Mouse (Mus musculus) midbrain, embryonic 15.5 days (tissue): ENCODE measurements around the gene Palm. TPM values are rescaled to one million over a fixed set of nuclear protein-coding genes. Genes with fewer than 3 reads are reported as not detected.
A peak's percentile ranks its signal among the peaks of the same experiment; 100 is the strongest.

ENCODE experiments used
- ATAC-seq: fragments of 200-750 bp; cut with Nextera tagmentation; replicated peaks from 2 replicates; pipeline ENCODE4 v1.8.0; 2017; ENCODE audit warnings: moderate TSS enrichment
- H3K27ac ChIP-seq: fragments of 300-500 bp; sonication (generic); 2 replicates; pipeline ENCODE4 v1.5.1; 2015; ENCODE audit warnings: mild to moderate bottlenecking, inconsistent platforms
- H3K27me3 ChIP-seq: fragments of 300-500 bp; sonication (generic); replicated peaks from 2 replicates; pipeline ENCODE4 v1.6.1; 2015; ENCODE audit warnings: inconsistent platforms
- H3K36me3 ChIP-seq: fragments of 300-500 bp; sonication (generic); replicated peaks from 2 replicates; pipeline ENCODE4 v1.6.1; 2015; ENCODE audit warnings: inconsistent platforms
- H3K4me1 ChIP-seq: fragments of 300-500 bp; sonication (generic); 2 replicates; pipeline ENCODE4 v1.6.1; 2015; ENCODE audit warnings: inconsistent platforms
- H3K4me2 ChIP-seq: fragments of 300-500 bp; sonication (generic); 2 replicates; pipeline ENCODE4 v1.6.1; 2015; ENCODE audit warnings: inconsistent platforms, mild to moderate bottlenecking, moderate library complexity
- H3K4me3 ChIP-seq: fragments of 300-500 bp; sonication (generic); 2 replicates; pipeline ENCODE4 v1.5.1; 2015; ENCODE audit warnings: mild to moderate bottlenecking, inconsistent platforms
- H3K9ac ChIP-seq: fragments of 300-500 bp; sonication (generic); 2 replicates; pipeline ENCODE4 v1.6.1; 2015; ENCODE audit warnings: mild to moderate bottlenecking, inconsistent platforms
- H3K9me3 ChIP-seq: fragments of 300-500 bp; sonication (generic); 2 replicates; pipeline ENCODE4 v1.6.1; 2016; ENCODE audit warnings: inconsistent platforms
- WGBS: fragments of 180-500 bp; shearing (Covaris S2); methylation state at CpG from one replicate; pipeline ENCODE4 v1.1.7; 2015; ENCODE audit warnings: mixed read lengths; 5-methylcytosine and 5-hydroxymethylcytosine counted together
- polyA plus RNA-seq: library from polyadenylated mRNA; unstranded; fragments of >200 nt; fragmentation: Nextera tagmentation; extraction: Ambion mirVana; gene quantifications from 2 replicates; pipeline ENCODE4 v1.2.1, GENCODE M21; 2015

Gene Palm
- polyA plus RNA-seq, 1 experiment from 2014 or later = 348 TPM

DNA sequence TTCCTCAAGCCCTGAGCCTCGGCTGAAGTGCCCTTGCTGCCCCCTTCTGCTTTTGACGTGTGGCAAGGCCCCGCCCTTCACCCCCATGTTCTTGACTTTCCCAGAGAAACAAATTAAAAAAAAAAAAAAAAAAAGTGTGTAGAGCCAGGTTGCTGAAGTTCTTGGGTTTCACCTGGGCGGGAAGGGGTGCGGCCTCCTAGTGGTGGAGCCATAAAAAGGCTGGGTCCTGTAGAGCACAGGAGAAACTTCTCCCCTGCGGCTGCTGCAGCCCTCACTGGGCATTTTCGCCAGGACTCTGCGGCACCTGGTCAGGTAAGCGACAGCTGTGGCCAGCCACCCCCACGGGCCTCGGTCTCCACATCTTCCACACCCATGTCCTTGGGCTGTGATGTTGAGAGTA lies 27.4 kb downstream of the Palm start, which contains the start of gene Misp:
TSS of gene Misp (plus strand) at position 208 of the 400 bp plus-strand sequence.
- peaks cover 6% of the 10 kb centered on the region; the same call in 1 of the 2 replicates for H3K4me1 ChIP-seq
- H3K4me2 ChIP-seq = no peak within 1 kb of the TSS
- WGBS = 75% methylated on average over 11 of the region's 11 CpGs
- no peaks in the 10 kb centered on the region for H3K27me3 ChIP-seq
- H3K27ac ChIP-seq = no peak within 1 kb of the TSS
- no peak within 1 kb of the TSS for H3K4me3 ChIP-seq
- ATAC-seq = no peak
- peaks cover 20% of the 10 kb centered on the region; the same call in 1 of the 2 replicates for H3K36me3 ChIP-seq
- H3K9ac ChIP-seq = no peak within 1 kb of the TSS
- no peaks in the 10 kb centered on the region for H3K9me3 ChIP-seq

DNA sequence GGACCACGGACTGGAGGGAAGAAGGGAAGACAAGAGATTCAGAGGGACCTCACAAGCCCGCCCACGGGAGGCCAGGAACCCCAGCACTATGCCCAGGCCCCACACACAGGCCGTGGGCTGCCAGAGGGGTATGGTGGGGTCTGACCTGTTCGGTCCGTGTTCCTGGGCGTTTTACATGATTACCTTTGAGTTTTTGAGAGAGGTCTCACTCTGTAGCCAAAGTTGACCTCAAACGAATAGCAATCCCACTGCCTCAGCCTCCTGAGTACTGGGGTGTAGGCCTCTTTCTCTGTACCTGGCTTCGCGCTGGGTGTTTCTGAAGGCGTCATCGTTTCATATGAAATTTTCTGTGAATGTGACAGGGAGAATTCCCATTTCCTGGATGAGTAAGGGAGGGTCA lies 28.4 kb downstream of the Palm start:
- H3K27me3 ChIP-seq = no peaks in the 10 kb centered on the region
- no peak overlapping the region for H3K4me3 ChIP-seq
- peaks cover 6% of the 10 kb centered on the region; the same call in 1 of the 2 replicates for H3K4me1 ChIP-seq
- H3K36me3 ChIP-seq = peaks cover 16% of the 10 kb centered on the region; the same call in 1 of the 2 replicates
- no peaks in the 10 kb centered on the region for H3K9me3 ChIP-seq
- no peak for ATAC-seq
- H3K4me2 ChIP-seq = no peak overlapping the region
- H3K27ac ChIP-seq = no peak overlapping the region
- H3K9ac ChIP-seq = no peak overlapping the region
- 91% methylated on average over 12 of the region's 12 CpGs for WGBS

DNA sequence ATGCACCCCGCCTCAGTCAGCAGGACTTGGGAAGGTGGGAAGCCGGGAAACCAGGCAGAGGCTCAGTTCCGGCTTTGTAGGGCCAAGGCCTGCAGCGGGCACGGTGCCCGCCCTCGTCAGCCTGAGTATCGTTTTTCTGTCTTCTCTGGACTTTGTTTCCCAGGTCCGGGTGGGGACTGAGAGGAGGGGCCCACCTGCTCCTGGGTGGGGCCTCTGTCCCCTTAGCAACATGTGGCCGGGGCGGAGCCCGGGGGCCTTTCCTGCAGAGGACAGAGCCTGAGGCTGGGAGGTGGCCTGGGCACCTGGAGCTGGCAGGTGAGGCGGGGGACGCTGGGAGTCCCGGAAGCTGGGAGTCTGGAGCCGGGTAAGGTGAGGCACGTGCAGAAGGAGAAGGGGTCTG lies 29.0 kb downstream of the Palm start:
- H3K4me2 ChIP-seq = no peak overlapping the region
- 0 out of 2 replicates have a peak overlapping the region, but pooled peaks have one; percentile 5 for H3K9ac ChIP-seq
- peaks cover 13% of the 10 kb centered on the region; the same call in 1 of the 2 replicates for H3K36me3 ChIP-seq
- peaks cover 6% of the 10 kb centered on the region; the same call in 1 of the 2 replicates for H3K4me1 ChIP-seq
- H3K27ac ChIP-seq = no peak overlapping the region
- H3K9me3 ChIP-seq = no peaks in the 10 kb centered on the region
- no peak overlapping the region for H3K4me3 ChIP-seq
- ATAC-seq = no peak
- no peaks in the 10 kb centered on the region for H3K27me3 ChIP-seq
- 33% methylated on average over 17 of the region's 17 CpGs for WGBS

DNA sequence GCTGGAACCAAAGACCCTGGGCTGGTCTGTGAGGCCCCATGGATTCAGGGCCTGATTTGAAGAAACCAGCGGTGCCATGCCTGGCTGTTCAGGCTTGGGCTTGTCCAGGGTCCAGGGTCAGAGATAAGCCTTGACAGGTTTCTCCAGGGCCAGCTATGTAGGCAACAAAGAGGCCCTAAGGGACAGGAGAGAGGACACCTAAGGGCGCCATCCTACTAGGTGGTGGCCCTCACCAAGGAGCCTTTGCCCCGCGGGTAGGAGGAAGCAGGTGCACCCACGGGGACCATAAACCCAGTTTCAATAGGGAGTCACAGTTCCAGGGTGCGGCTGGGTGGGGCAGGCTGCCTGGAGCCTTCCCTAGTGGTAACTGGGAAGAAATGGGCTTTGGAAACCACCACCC lies 29.6 kb downstream of the Palm start:
- Histone ChIP-seq H3K27me3 (no peaks in the 10 kb centered on the region), H3K27ac (no peak overlapping the region), H3K4me1 (peaks cover 6% of the 10 kb centered on the region; the same call in 1 of the 2 replicates), H3K4me3 (no peak overlapping the region), H3K36me3 (peaks cover 13% of the 10 kb centered on the region; the same call in 1 of the 2 replicates), H3K9ac (no peak overlapping the region), H3K4me2 (no peak overlapping the region), H3K9me3 (no peaks in the 10 kb centered on the region)
- WGBS = 86% methylated on average over 6 of the region's 6 CpGs
- no peak for ATAC-seq

DNA sequence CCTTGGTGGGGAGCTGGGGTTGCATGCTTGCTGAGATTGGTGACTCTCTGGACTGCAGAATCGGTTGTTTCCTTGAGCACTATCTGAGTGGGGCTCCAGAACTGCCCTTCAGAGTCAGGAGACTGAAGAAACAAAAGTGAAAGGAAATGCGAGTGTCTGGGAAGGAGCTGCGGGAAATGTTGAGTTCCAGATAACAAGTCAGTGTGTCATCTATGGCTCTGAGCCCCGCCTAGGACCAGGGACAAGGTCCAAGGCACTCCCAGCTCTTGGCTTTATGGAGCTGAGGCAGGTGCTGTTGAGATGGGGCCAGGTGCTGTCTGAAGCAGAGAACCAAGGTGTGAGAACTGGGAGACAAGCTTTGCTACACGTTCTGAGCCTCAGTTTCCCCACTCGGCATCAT lies 31.0 kb downstream of the Palm start:
- Histone ChIP-seq H3K9me3 (no peaks in the 10 kb centered on the region), H3K27ac (no peak overlapping the region), H3K4me1 (peaks cover 6% of the 10 kb centered on the region; the same call in 1 of the 2 replicates), H3K36me3 (peaks cover 6% of the 10 kb centered on the region; the same call in 1 of the 2 replicates), H3K27me3 (no peaks in the 10 kb centered on the region), H3K9ac (no peak overlapping the region; the same call in 1 of the 2 replicates), H3K4me2 (no peak overlapping the region), H3K4me3 (no peak overlapping the region)
- ATAC-seq = no peak
- 76% methylated on average over 6 of the region's 6 CpGs for WGBS

DNA sequence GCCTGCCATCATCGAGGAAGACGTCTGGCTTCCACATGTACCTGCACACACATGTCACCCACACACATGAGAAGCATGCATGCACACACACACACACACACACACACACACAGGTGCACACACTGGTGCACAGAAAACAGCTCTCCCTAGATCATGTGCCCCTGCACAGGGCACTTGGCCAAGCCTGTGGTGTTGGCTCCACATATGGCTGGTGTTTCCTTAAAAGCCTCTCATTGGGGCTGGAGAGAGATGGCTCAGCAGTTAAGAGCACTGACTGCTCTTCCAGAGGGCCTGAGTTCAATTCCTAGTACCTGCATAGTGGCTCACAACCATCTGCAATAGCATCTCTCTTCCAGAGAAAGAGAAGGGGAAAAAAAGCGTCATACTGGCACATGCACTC lies 38.2 kb downstream of the Palm start:
- no peaks in the 10 kb centered on the region for H3K27me3 ChIP-seq
- H3K4me1 ChIP-seq = no peaks in the 10 kb centered on the region
- no peaks in the 10 kb centered on the region for H3K9me3 ChIP-seq
- no peak overlapping the region for H3K4me3 ChIP-seq
- no peak overlapping the region for H3K9ac ChIP-seq
- no peak overlapping the region for H3K4me2 ChIP-seq
- no peaks in the 10 kb centered on the region for H3K36me3 ChIP-seq
- H3K27ac ChIP-seq = no peak overlapping the region
- no peak for ATAC-seq
- 81% methylated on average over 3 of the region's 3 CpGs for WGBS

DNA sequence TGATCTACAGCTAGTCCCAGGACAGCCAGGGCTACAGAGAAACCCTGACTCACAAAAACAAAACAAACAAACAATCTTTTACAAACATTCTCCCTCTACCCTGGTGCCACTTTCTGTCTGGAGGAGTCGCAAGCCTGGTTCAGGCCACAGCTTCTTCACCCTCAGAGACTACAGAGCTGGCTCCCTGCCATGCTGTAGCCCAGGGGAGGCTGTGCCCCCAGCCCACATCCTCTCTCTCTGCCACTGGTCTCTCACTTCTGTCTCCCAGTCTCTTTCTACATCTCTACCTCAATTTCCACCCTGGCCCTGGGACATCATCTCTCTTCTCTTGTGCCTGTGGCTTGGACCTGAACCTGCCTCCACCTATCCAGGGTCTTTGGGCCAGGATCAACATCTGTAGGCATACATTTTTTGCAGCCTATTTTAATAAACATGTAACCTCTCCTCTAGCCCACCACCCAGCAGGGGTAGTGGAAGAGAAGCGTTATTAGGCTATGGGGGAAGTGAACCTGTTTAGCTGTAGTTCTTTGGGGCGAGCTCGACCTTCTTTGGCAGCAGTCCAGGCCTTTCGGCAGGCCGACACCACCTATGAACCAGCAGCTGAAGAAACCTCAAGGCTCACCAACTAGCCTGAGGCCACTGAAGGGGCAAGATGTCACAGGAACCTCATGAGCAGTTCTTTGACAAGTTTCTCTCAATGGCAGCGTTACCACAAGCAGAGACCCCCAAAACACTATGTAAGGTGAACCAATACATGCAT lies 38.8 kb downstream of the Palm start:
- H3K36me3 ChIP-seq = no peaks in the 10 kb centered on the region
- no peak overlapping the region for H3K4me2 ChIP-seq
- no peak overlapping the region for H3K9ac ChIP-seq
- H3K4me3 ChIP-seq = no peak overlapping the region
- H3K4me1 ChIP-seq = no peaks in the 10 kb centered on the region
- no peaks in the 10 kb centered on the region for H3K27me3 ChIP-seq
- no peak overlapping the region for H3K27ac ChIP-seq
- no peak for ATAC-seq
- WGBS = 69% methylated on average over 7 of the region's 7 CpGs
- H3K9me3 ChIP-seq = no peaks in the 10 kb centered on the region

DNA sequence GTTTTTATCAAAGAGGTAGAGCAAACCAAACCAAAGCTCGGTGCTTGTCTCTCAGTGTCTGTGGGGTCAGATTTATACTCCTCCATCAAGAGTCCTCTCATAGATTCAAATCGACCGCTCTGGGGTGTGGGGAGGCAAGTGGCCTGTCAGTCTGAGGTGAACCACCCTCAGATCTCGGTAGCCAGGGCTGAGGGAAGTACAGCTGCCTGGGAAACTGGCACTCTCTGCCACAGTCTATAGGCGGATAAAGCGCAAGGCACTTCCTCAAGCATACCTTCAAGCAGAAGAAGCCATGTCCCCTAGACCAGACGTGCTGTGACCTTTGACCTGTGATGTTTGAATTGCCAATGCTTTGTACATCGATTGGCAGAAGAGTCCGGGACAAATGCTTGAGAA lies 39.4 kb downstream of the Palm start:
- no peaks in the 10 kb centered on the region for H3K4me1 ChIP-seq
- 80% methylated on average over 9 of the region's 9 CpGs for WGBS
- no peak overlapping the region for H3K9ac ChIP-seq
- ATAC-seq = no peak
- H3K4me2 ChIP-seq = no peak overlapping the region
- H3K27me3 ChIP-seq = no peaks in the 10 kb centered on the region
- no peak overlapping the region for H3K27ac ChIP-seq
- no peaks in the 10 kb centered on the region for H3K9me3 ChIP-seq
- H3K36me3 ChIP-seq = no peaks in the 10 kb centered on the region
- no peak overlapping the region for H3K4me3 ChIP-seq

DNA sequence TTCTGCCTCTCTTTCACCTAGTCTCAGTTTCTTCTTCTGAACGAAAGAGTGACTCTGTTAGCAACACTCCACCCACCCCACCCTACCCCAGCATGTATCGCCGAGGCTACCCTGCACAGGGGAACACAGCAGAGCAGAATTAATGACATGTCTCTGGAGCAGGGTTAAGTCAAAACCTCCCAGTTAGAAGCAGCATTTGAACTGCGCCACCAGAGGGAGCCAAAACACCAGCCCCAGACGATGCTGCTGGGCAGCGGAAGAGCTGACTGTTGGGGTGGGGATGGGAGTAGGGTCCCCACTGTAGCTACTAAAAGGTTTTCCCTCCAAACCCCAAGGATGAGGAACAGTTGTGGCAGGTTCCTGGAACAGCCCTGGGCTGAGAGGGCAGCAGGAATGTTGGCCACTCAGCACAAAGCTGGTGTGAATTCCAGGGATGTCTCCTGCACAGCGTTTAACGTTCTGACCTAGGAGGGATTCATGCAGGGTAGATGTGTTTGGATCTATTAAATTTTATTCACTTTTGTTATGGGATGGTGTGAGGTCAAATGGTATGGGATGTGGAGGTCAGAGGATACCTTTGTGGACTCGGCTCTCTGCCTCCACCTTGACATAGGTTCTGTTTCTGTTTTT lies 41.5 kb downstream of the Palm start:
- H3K4me3 ChIP-seq = no peak overlapping the region
- no peaks in the 10 kb centered on the region for H3K27me3 ChIP-seq
- no peaks in the 10 kb centered on the region for H3K4me1 ChIP-seq
- no peak overlapping the region for H3K27ac ChIP-seq
- H3K4me2 ChIP-seq = no peak overlapping the region; the same call in 1 of the 2 replicates
- ATAC-seq = peak; percentile 85
- no peaks in the 10 kb centered on the region for H3K36me3 ChIP-seq
- 26% methylated on average over 9 of the region's 9 CpGs for WGBS
- H3K9me3 ChIP-seq = no peaks in the 10 kb centered on the region
- H3K9ac ChIP-seq = no peak overlapping the region

DNA sequence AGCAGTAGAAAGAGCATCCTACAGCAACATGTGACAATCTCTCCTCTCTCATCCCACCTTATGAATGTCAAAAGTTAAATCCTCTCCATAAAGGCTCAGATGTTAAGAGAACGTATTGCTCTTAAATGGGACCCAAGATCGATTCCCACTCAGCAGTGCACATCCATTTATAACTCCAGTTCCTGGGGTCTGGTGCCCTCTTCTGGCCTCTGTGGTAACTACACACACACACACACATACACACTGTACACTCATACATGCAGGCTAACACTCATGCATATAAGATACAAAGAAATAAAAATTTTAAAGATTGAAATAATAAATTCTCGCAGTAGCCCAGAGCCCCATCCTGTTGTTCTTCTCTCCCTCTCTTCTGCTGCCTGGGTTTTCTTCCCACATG lies 43.5 kb downstream of the Palm start:
- Histone ChIP-seq H3K9ac (no peak overlapping the region), H3K4me2 (no peak overlapping the region), H3K4me1 (peaks cover 8% of the 10 kb centered on the region; the same call in 1 of the 2 replicates), H3K27me3 (no peaks in the 10 kb centered on the region), H3K27ac (no peak overlapping the region), H3K9me3 (no peaks in the 10 kb centered on the region), H3K4me3 (no peak overlapping the region), H3K36me3 (no peaks in the 10 kb centered on the region)
- ATAC-seq = no peak
- 92% methylated on average over 3 of the region's 3 CpGs for WGBS

DNA sequence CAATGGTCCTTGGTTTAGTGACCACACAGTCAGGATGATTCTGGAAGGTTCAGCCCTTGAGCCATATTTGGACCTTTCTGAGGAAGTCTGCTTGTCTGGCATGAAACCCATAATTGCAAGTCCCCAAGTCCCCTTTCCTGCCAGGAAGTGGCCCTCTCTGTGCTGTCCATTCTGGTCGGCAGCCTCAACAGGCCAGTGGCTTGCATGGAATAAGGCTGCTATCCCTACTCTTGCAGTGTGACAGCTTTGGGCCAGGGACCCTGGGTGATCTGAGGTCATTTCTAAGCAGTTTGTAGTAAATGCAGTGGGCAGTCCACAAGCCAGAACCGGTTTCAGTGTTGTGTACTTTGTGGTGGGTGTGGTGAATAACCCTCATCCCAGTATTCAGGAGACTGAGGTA lies 44.8 kb downstream of the Palm start:
- Histone ChIP-seq H3K4me1 (peaks cover 13% of the 10 kb centered on the region), H3K9ac (no peak overlapping the region), H3K9me3 (no peaks in the 10 kb centered on the region), H3K4me3 (no peak overlapping the region), H3K27ac (no peak overlapping the region), H3K36me3 (no peaks in the 10 kb centered on the region), H3K27me3 (no peaks in the 10 kb centered on the region), H3K4me2 (no peak overlapping the region)
- ATAC-seq = no peak
- 71% methylated on average over 2 of the region's 2 CpGs for WGBS

DNA sequence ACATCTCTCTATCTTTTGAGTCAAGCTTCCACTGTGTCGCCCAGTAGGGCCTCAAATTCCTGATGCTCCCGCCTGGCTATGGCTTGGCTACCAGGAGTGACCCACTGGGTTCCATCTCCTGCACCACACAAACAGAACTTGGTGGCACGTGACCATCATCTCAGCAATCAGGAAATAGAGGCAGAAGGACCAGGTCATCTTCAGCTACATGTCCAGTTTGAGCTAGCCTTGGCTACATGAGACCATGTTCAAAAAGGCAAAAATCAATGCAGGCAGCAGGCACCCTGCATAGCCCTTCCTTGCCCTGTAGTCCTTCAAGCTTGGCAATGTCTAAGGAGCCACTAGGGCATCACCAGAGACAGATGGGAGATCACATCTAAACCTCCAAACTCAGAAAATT lies 46.7 kb downstream of the Palm start:
- Histone ChIP-seq H3K4me2 (no peak overlapping the region), H3K4me3 (no peak overlapping the region), H3K9me3 (no peaks in the 10 kb centered on the region), H3K4me1 (peaks cover 17% of the 10 kb centered on the region), H3K36me3 (no peaks in the 10 kb centered on the region), H3K9ac (no peak overlapping the region), H3K27me3 (no peaks in the 10 kb centered on the region), H3K27ac (peak overlapping the region; percentile 30; the same call in 1 of the 2 replicates)
- ATAC-seq = no peak
- 87% methylated on average over 3 of the region's 3 CpGs for WGBS
